Mouse (Mus musculus): ENCODE measurements around the gene Cnfn.
"Not testable (repeated sequence)": the region's sequence is repeated elsewhere in the genome, so short reads cannot be mapped to it uniquely, and the experiment has no call there.

Gene Cnfn

GRCm38 (mm10) chr7:25365937-25366625 lies 3.4 kb downstream of the Cnfn start:
- DNase-seq (ENCODE audit: low read depth, low spot score): no peak

- DNase-seq (ENCODE audit: low read depth, low spot score): no peak
These were observed 5.9 kb downstream of the Cnfn start for GRCm38 (mm10) chr7:25363632-25364031.

GRCm38 (mm10) chr7:25363151-25363550 lies 6.4 kb downstream of the Cnfn start:
- DNase-seq (ENCODE audit: low read depth, low spot score): no peak

- DNase-seq (ENCODE audit: low read depth, low spot score): no peak
These were observed 10.8 kb downstream of the Cnfn start for GRCm38 (mm10) chr7:25358721-25359206.

GRCm38 (mm10) chr7:25348861-25349260 lies 20.7 kb downstream of the Cnfn start:
- DNase-seq (ENCODE audit: low read depth, low spot score): no peak

GRCm38 (mm10) chr7:25341000-25341784 lies 28.3 kb downstream of the Cnfn start:
- DNase-seq (ENCODE audit: low read depth, low spot score): no peak

GRCm38 (mm10) chr7:25339329-25339728 lies 30.2 kb downstream of the Cnfn start:
- no peak for DNase-seq (ENCODE audit: low read depth, low spot score)

GRCm38 (mm10) chr7:25334472-25334871 lies 35.1 kb downstream of the Cnfn start:
- no peak for DNase-seq (ENCODE audit: low read depth, low spot score)

GRCm38 (mm10) chr7:25333596-25334307 lies 35.8 kb downstream of the Cnfn start:
- peak; percentile 57 for DNase-seq (ENCODE audit: low read depth, low spot score)

- no peak for DNase-seq (ENCODE audit: low read depth, low spot score)
These were observed 43.3 kb downstream of the Cnfn start for GRCm38 (mm10) chr7:25326233-25326632.

- not testable (repeated sequence) for DNase-seq (ENCODE audit: low read depth, low spot score)
These were observed 44.1 kb downstream of the Cnfn start for GRCm38 (mm10) chr7:25325431-25325830.

GRCm38 (mm10) chr7:25323219-25323618 lies 46.3 kb downstream of the Cnfn start:
- DNase-seq (ENCODE audit: low read depth, low spot score): no peak

- peak; percentile 75 for DNase-seq (ENCODE audit: low read depth, low spot score)
These were observed 47.5 kb downstream of the Cnfn start for GRCm38 (mm10) chr7:25322058-25322484.
